Mouse (Mus musculus): ENCODE data around the gene Tcf7l1.

- TF ChIP-seq CTCF (IDR thresholded peaks at IDR 0.05; ENCODE audit: low read depth) (no peak), EP300 (IDR thresholded peaks at IDR 0.05; ENCODE audit: low read depth) (no peak)
These were observed 5.8 kb upstream of the Tcf7l1 start for GRCm38 (mm10) chr6:72794870-72795269.
